ENCODE assay signal across 18 mouse cellular contexts in the genomic region with DNA sequence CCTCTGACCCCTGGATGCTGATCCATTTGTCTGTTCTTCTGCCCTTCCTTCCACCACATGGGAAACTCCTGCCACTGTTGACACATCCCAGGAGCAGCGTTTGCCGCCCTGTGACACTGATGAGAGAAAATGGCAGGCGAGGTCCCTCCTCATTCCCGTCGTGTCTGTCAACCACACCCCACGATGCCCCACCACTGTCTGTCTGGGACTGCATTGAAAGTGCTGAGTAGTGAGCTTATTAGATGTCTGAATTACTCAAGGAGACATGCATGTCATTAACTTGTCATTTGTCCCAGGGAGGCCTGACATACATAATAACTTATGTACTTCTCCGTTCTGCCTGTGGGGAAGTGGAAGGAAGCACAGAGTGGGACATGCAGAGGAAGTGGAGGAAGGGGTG.
A peak's percentile ranks its signal among the peaks of the same experiment; 100 is the strongest.
DNase-seq lines count a peak whose midpoint lies in the region; ATAC-seq and TF ChIP-seq lines count a peak whose summit lies in the region.
"Had no signal": no experiment of that assay in that cellular context is flagged by ENCODE, and none has a peak within 500 bp of the region (broad histone marks: within the 10 kb centered on the region; RNA-seq: fewer than 3 reads in every experiment).

No protein-coding gene starts in this region.

- H3K36me3 ChIP-seq in hindbrain, embryonic 12.5 days, result no peaks in the 10 kb centered on the region
- no peaks in the 10 kb centered on the region for H3K36me3 ChIP-seq in hindbrain, embryonic 14.5 days (replicated peaks; ENCODE audit: control insufficient read depth, insufficient read depth)
- no peaks in the 10 kb centered on the region for H3K36me3 ChIP-seq in embryonic facial prominence, embryonic 14.5 days (ENCODE audit: control insufficient read depth, insufficient read depth, low read length)
- no peaks in the 10 kb centered on the region for H3K36me3 ChIP-seq in forebrain, embryonic 16.5 days (ENCODE audit: control insufficient read depth, insufficient read depth)

- DNase-seq in hindbrain, embryonic 14.5 days (ENCODE audit: low spot score), result no peak
- peak; percentile 69 for DNase-seq in brain, embryonic 14.5 days (ENCODE audit: low read depth)
- DNase-seq in embryonic facial prominence, embryonic 14.5 days (ENCODE audit: low spot score), result peak; percentile 9
- DNase-seq in lung, adult 18-20 months, result no peak
- DNase-seq in thymus, postnatal 10 days (ENCODE audit: low spot score in 2 of 2), result no peak
- DNase-seq: adrenal gland, adult 8-10 months; cerebellum, adult 2 months; cerebellum, postnatal 25 days; gastrocnemius, postnatal 36 days; kidney, postnatal 36 days; layer of hippocampus, postnatal 36 days; right cerebral cortex, postnatal 25 days; spleen, adult 18-20 months; thymus, postnatal 14 days had no signal

- WGBS in hindbrain, embryonic 12.5 days, result 6% methylated on average over 7 of the region's 7 CpGs
- WGBS in hindbrain, embryonic 14.5 days, result 13% methylated on average over 7 of the region's 7 CpGs
- 7% methylated on average over 7 of the region's 7 CpGs for WGBS in embryonic facial prominence, embryonic 14.5 days
- WGBS in forebrain, embryonic 16.5 days, result 43% methylated on average over 7 of the region's 7 CpGs

- no peak overlapping the region for H3K4me2 ChIP-seq in hindbrain, embryonic 12.5 days (replicated peaks)
- no peak overlapping the region for H3K4me2 ChIP-seq in hindbrain, embryonic 14.5 days (replicated peaks)
- H3K4me2 ChIP-seq in embryonic facial prominence, embryonic 14.5 days (ENCODE audit: low read depth, low read length), result no peak overlapping the region
- no peak overlapping the region for H3K4me2 ChIP-seq in forebrain, embryonic 16.5 days (ENCODE audit: low read length)

- no peak for TF ChIP-seq POLR2A in brain, embryonic 14.5 days (IDR thresholded peaks at IDR 0.05; ENCODE audit: borderline replicate concordance, extremely low read depth, insufficient read depth, insufficient read length, poor library complexity, severe bottlenecking)

- H3K27ac ChIP-seq in hindbrain, embryonic 12.5 days, result no peak overlapping the region
- no peak overlapping the region for H3K27ac ChIP-seq in hindbrain, embryonic 14.5 days
- H3K27ac ChIP-seq in embryonic facial prominence, embryonic 14.5 days (replicated peaks; ENCODE audit: low read depth, low read length), result no peak overlapping the region
- H3K27ac ChIP-seq in forebrain, embryonic 16.5 days (ENCODE audit: low read length), result no peak overlapping the region

- H3K4me1 ChIP-seq in hindbrain, embryonic 12.5 days, result peaks cover 20% of the 10 kb centered on the region
- 0 out of 2 replicates have a peak, but pooled peaks cover 8% of the 10 kb centered on the region for H3K4me1 ChIP-seq in hindbrain, embryonic 14.5 days (replicated peaks; ENCODE audit: control insufficient read depth, insufficient read depth, low read length)
- H3K4me1 ChIP-seq in embryonic facial prominence, embryonic 14.5 days (ENCODE audit: control insufficient read depth, insufficient read depth, low read length), result 0 out of 2 replicates have a peak, but pooled peaks cover 5% of the 10 kb centered on the region
- H3K4me1 ChIP-seq in forebrain, embryonic 16.5 days (replicated peaks; ENCODE audit: control insufficient read depth, insufficient read depth, low read length), result peaks cover 11% of the 10 kb centered on the region

- no peak for TF ChIP-seq CTCF in brain, embryonic 14.5 days (IDR thresholded peaks at IDR 0.05; ENCODE audit: borderline replicate concordance, extremely low read depth, insufficient read depth, insufficient read length)

- no peak overlapping the region for H3K4me3 ChIP-seq in hindbrain, embryonic 12.5 days
- H3K4me3 ChIP-seq in hindbrain, embryonic 14.5 days (replicated peaks; ENCODE audit: low read length), result no peak overlapping the region
- no peak overlapping the region for H3K4me3 ChIP-seq in embryonic facial prominence, embryonic 14.5 days (ENCODE audit: low read depth, low read length)
- H3K4me3 ChIP-seq in forebrain, embryonic 16.5 days (replicated peaks; ENCODE audit: low read length), result no peak overlapping the region

- H3K9me3 ChIP-seq in hindbrain, embryonic 12.5 days (replicated peaks), result no peaks in the 10 kb centered on the region
- H3K9me3 ChIP-seq in hindbrain, embryonic 14.5 days (ENCODE audit: control insufficient read depth, low read length), result no peaks in the 10 kb centered on the region
- H3K9me3 ChIP-seq in embryonic facial prominence, embryonic 14.5 days (ENCODE audit: control insufficient read depth, low read length), result no peaks in the 10 kb centered on the region
- H3K9me3 ChIP-seq in forebrain, embryonic 16.5 days (ENCODE audit: control insufficient read depth, low read length), result no peaks in the 10 kb centered on the region

- peak; percentile 60 for ATAC-seq in hindbrain, embryonic 12.5 days (ENCODE audit: low FRiP score)
- ATAC-seq in hindbrain, embryonic 14.5 days (ENCODE audit: low FRiP score), result no peak
- ATAC-seq in embryonic facial prominence, embryonic 14.5 days (ENCODE audit: low read depth), result no peak
- peak; percentile 82 for ATAC-seq in forebrain, embryonic 16.5 days
- ATAC-seq: intestine, postnatal 0 days; lung, postnatal 0 days had no signal

- H3K27me3 ChIP-seq in hindbrain, embryonic 12.5 days, result peaks cover 4% of the 10 kb centered on the region; the same call in 1 of the 2 replicates
- no peaks in the 10 kb centered on the region for H3K27me3 ChIP-seq in hindbrain, embryonic 14.5 days (ENCODE audit: control insufficient read depth, insufficient read depth, low read length)
- H3K27me3 ChIP-seq in embryonic facial prominence, embryonic 14.5 days (replicated peaks; ENCODE audit: control insufficient read depth, insufficient read depth, low read length), result no peaks in the 10 kb centered on the region
- H3K27me3 ChIP-seq in forebrain, embryonic 16.5 days (replicated peaks; ENCODE audit: control insufficient read depth, insufficient read depth, low read length), result no peaks in the 10 kb centered on the region

- no peak overlapping the region for H3K9ac ChIP-seq in hindbrain, embryonic 12.5 days
- no peak overlapping the region for H3K9ac ChIP-seq in hindbrain, embryonic 14.5 days
- no peak overlapping the region for H3K9ac ChIP-seq in embryonic facial prominence, embryonic 14.5 days (ENCODE audit: low read depth, low read length)
- no peak overlapping the region for H3K9ac ChIP-seq in forebrain, embryonic 16.5 days (replicated peaks; ENCODE audit: low read depth, low read length)

Comparison
In these comparisons a context has a peak if more than half of its experiments do, and no peak if none do; other contexts are left out.
1. ATAC-seq: peak in hindbrain, embryonic 12.5 days (single experiment) and forebrain, embryonic 16.5 days (single experiment); none in hindbrain, embryonic 14.5 days (single experiment) and embryonic facial prominence, embryonic 14.5 days (single experiment).
2. DNase-seq: peak in brain, embryonic 14.5 days (single experiment) and embryonic facial prominence, embryonic 14.5 days (single experiment); none in hindbrain, embryonic 14.5 days (single experiment), lung, adult 18-20 months (0 of 2) and thymus, postnatal 10 days (0 of 2).